Mouse (Mus musculus) layer of hippocampus, postnatal 36 days (tissue): ENCODE results near the gene Fam120a. TPM values are rescaled to one million over a fixed set of nuclear protein-coding genes. Genes with fewer than 3 reads are reported as not detected.

Experiments
- DNase-seq, 2 experiments: peaks; one replicate each; pipeline ENCODE4 v3.0.0; 2022
- total RNA-seq, 2 experiments: library from RNA; stranded (reverse); gene quantifications; 2 replicates each; pipeline ENCODE4 v1.2.3; 2021

Fam120a gene
- total RNA-seq, 2 experiments from 2014 or later = 117 to 122 TPM

DNA sequence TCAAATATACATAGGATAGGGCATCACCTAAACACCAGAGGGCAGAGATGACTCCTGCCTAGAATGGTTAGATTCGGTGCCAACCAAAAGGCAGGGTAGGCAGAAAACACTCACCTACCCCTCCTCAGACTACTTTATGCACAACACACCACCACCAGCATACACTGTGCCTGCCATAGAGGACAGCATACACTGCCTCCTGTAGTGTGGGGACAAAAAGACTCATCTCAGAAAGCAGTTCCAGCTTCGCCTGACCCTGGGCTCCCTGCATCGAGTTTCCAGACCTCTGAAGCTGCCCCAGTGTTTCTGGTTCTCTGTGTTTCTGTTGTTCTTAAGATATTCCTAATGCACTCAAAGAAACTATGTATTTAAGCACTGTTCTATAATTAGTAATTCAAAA is 54.7 kb downstream of the Fam120a start:
- no peak for DNase-seq

DNA sequence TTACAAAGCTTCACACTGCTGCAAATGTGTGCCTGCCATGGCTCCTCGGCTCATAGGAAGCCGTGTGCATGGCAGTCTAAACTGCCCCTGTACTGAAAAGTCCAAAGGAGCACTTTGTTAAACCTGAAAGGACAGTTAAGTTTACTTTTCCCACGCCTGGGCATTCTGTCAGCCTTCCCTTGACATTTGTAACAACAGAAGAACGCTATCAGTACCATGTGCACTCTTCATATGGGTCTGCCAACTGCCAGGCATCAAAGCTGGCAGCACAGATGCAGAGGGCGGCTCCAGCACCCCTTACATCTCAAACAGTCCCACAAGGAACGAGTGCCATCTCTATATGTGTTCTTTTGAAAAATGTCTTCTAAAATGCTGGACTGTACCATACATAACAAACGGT is 56.4 kb downstream of the Fam120a start:
- DNase-seq = peak in 1 of 2 experiments; percentile 29

DNA sequence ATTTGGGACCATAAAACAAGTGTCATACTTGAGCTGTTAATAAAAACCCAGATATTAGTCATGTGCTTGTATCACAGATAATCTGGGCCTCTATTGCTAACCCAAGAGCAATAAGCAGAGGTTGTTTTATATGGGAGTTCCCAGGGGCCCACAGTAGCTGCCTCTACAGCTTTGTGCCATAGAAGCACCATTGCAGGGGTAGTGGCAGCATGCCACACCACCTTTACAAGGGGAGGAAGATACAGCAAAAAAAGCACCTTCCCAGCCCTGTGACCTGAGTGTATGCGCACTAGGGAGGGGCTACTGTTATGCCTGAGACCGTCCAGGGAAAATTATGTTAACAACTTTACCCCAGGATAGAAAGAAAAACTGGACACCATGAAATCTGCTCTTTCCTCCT is 62.4 kb downstream of the Fam120a start:
- no peak for DNase-seq

GRCm38 (mm10) chr13:48895376-48895775 is 72.4 kb downstream of the Fam120a start:
- DNase-seq = no peak

DNA sequence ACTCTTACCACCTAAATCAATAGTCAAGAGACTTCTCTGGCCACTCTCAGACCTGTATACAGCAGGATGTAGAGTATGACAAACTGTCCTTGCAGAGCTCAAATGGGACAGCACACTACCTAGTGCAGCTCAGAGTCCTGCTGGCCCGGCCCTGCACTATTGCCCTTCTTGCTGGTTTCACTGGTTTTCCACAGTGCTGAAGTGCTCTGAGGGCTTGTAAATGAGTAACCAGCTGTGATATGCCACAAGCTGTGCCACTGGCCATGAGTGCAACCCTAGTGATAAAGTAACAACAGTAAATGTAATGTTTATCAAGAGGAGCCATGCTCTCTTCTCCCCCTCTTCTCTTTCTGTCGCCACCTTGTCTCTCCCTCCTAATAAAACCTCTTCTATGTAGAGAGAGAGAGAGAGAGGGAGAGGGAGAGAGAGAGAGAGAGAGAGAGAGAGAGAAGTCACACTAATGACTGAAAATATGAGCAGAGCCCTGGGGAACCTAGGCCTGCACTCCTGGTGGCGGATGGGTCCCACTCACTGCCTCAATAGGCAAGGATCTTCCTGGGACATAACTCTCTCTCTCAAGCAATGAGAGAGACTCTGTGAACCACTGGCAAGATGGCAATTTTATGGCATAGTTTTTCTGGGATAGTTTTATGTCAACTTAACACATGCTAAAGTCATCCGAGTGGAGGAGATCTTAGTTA is 77.4 kb downstream of the Fam120a start:
- no peak for DNase-seq

DNA sequence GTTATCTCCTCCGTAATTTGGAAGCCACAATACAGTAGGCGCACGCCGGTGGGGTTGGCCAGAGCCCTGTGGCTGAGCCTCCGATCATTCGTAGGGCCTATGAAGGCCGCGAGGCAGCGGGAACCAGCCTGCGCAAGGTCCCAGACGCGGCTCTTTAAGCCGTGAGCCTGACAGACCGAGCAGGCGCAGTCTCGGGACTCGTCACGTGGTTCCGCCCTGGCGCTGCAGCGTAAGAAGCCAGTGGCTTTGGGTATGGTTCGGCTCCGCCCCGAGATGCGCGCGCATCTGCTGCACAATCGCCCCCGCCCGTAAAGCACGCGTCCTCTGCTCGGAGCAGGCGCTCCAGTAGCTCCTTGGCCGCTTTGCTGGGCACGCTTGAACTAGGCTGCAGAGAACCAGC is 89.3 kb downstream of the Fam120a start:
- peak; percentile 97 for DNase-seq

- no peak for DNase-seq
These were observed 90.0 kb downstream of the Fam120a start for GRCm38 (mm10) chr13:48877805-48878204.

DNA sequence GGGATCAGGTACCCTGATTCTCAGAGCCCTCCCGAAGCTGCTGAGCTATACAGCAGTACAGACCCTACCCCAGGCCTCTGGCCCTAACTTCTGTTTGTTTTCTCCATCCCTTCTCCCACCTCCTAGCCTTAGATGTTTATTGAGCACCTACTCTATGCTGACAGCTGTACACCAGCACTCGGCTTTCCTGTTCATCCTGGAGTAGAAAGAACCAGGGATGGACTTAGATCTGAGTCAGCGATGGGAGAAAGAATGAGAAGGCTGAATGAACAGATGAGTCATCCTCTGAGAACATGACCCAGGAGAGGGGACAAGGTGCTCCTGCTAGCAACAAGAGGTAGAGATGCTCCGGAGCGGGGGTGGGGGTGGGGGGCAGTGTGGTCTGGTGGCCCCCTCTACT is 95.1 kb downstream of the Fam120a start:
- DNase-seq = no peak

DNA sequence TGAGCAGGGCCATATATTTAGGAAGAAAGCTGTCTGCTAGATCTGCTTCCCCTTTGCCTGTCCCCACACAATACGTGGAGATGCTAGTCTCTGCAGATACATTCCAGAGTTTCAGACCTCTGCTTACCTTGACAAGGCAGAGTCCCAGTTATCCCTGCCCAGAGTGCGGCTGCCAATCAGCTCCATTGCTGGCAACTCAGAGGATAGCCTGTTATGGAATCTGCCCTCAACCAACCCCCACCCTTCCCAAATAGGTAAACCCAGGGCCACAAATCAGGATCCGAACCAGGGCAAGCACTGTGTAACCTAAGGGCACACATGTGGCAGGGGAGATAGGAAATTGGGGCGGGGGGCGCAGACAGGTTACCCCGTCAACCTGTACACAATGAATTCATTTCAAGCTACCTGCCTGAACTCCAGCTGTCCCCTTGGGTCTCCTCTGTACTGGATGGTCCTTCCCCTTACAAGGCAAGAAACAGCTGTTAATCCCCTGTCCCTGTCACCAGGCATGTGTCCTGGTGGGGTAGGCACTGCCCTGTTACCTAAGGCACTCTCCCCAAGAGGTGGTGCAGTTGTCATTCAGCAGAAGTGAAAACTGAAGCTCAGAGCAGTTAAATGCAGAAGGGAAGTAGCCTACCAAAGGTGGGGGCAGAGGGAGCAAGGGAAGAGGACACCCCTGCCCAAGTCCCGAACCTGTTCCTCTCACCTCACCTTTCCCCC is 95.8 kb downstream of the Fam120a start:
- DNase-seq = no peak

GRCm38 (mm10) chr13:48870771-48871731 is 96.8 kb downstream of the Fam120a start, which contains the start of gene Phf2:
TSS of gene Phf2 (minus strand) at chr13:48871119.
- DNase-seq = peak; percentile 39 to 47

DNA sequence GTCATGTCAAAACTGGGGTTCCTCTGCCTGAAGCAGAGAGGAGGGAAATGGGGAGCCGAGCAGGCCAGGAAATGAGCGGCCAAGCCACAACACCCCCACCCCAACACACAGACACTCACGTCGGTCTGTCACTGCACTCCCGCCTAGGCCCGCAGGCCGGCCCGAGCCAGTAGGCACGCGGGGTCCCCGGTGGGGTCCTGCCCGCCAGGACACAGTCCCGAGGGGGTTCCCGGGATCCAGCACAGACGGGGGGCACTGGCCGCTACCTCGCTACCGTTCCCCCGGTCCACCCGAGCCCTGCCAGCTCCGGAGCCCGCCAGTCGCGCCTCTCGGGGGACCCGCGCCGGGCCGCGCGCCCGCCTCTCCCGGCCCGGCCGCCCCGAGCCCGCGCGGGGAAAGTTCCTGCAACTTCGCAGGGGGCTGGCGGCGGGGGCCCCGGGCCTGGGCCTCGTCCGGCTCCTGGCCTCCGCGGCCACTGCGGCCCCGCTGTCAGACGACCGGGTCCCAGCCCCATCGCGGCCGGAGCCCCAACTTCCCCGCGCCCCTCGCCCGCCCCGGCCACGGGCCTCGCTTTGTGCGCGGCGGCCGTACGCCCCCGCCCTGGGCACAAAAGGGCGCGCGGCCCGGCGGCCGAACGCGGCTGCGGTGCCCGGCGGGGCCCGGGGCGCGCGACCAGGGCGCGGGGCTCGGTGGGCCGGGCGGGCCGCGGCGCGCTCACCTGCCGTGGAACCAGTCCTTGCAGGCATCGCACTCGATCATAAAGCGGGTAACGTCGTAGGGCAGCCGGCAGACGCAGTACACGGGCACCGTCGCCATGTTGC is 97.7 kb downstream of the Fam120a start:
- DNase-seq = no peak

- no peak for DNase-seq
These were observed 98.2 kb downstream of the Fam120a start for GRCm38 (mm10) chr13:48869600-48869949.

DNA sequence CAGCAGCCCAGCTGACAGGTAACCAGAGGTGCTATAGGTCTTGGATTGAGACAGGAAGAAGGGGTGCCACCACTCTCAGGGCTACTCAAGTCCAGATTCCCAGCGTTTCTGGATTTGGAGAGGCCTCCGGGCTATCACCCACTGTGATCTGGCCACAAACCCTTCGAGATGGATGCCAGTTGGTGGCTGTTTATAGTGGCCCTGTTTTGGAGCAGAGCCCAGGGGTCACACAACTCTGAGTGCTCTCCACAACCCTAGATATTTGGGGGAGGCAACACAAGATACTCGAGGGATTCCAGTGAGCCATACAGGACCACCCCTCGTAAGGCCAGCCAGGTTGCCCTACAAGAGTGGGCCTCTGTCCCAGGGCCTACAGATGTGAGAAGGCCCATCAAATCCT is 98.7 kb downstream of the Fam120a start:
- DNase-seq = no peak

DNA sequence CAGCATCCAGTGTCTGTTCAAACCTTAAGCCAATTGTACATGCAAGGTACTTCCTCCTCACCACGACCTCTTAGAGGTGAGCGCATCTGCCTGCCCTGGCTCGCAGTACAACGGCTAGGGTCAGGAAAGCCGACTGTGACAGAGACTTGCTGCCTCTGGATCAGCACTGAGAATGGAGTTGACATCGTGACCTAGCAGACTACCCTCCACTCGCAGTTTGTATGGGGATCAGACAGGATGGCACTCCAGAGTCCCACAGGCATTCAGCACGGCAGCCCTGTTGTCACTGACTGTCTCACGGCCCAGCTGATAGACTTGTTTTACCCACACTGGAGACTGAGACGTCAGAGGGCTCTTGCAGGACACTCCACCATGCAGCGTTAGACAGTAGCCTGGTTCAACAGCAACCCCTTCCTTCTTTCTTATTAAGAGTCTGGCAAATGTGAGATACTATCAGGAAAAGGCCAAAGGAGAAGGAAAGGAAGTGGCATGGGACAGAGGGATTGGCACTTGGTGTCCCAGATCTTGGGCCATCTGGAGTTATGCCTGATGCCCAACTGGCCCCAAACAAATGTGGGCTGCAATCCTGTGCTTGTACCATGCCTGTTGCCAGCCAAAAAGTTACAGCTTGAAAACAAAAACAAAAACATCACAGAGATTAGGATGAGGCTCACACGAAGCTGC is 103.0 kb downstream of the Fam120a start:
- no peak for DNase-seq

DNA sequence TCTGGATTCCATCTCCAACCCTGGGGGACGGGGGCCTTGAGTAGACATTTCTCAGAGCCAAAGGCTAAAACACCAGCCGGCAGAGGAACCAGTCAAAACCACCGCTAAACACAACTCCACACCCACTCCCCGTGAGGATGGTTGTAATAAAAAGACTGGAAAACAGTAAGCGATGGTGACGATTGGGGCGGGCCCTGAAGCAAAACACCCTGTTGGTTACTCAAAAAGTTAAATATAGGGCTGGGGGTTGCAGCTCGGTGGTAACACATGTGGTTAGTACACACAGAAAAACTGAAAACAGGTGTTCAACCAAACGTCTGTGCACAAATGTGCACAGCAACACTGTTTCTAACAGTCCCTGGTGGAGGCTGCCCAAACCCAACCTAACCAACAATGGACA is 104.3 kb downstream of the Fam120a start:
- DNase-seq = no peak

DNA sequence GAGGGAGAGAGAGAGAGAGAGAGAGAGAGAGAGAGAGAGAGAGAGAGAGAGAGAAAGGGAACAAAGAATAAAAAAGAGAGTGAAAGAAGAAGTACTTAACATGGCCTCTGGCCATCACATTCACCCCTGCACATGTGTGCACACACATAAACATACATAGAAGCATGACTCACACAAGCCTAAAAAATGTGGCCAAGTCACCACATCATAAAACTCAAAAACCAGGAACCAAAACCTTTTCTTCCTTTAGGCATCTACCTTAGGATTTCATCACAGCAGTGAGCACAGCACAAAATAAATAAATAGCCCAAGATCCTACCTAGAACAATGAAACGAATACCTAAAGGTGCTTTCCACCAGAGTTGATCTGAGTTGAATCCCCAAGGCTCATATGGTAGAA is 105.9 kb downstream of the Fam120a start:
- no peak for DNase-seq

DNA sequence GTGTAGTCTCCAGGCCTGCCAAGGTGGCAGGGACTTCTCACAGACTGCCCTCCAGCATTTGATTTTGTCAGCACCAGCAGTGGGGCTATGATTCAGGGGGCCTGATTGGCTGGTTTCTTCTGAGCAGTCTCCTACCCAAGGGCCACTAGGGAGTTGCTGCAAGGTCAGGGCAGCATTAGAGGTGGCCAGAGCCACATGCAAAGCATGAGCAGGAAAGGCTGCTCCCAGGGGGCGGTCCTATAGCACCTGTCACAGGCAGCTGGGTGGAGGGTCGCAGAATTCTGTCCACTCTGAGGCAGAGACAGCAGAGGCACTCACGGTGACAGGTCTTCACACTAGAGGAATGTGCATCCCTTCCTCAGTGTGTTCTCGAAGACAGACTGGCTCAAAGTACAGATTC is 109.0 kb downstream of the Fam120a start:
- DNase-seq = no peak

- no peak for DNase-seq
These were observed 109.8 kb downstream of the Fam120a start for GRCm38 (mm10) chr13:48858054-48858453.

DNA sequence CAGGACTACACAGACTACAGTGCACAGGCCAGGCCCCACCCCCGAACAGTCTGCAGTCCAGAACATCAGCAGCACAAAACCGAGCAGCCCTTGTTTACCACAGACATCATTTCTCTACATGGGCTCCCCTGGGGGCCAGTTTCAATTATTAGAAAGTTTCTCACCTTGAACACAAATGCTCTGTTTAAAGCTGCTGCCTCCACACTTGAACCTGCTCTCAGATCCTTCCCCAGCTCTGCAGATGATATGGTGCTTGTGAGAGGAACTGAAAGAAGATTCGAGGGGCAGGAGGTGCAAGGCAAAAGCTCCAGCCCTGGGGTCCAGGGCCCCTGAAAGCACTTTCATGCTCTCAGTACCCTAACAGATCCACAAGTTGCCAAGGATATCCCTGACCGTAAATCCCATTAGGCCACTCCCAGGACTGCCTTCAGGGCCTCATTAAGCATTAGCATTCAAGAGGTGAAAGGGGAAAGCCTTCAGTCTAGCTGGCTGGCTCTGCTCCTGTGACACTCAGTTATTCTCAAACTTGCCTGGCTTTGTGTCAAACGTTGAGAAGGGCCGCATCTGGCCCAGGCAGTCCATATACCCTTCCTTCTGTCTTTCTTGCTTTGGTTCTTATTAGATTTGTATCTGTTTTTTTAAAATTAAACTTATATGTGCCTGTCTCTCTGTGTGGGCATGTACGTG is 110.4 kb downstream of the Fam120a start:
- DNase-seq = no peak

GRCm38 (mm10) chr13:48853947-48854346 is 113.9 kb downstream of the Fam120a start:
- DNase-seq = no peak

- no peak for DNase-seq
These were observed 114.3 kb downstream of the Fam120a start for GRCm38 (mm10) chr13:48853475-48853874.
